Mouse (Mus musculus): ENCODE measurements at regions not wholly inside any gene's neighbourhood (a gene's known extent, or its start where the extent isn't known, plus 50 kb on each side); places are given as distances from the start of the nearest gene placed in this dataset.

DNA sequence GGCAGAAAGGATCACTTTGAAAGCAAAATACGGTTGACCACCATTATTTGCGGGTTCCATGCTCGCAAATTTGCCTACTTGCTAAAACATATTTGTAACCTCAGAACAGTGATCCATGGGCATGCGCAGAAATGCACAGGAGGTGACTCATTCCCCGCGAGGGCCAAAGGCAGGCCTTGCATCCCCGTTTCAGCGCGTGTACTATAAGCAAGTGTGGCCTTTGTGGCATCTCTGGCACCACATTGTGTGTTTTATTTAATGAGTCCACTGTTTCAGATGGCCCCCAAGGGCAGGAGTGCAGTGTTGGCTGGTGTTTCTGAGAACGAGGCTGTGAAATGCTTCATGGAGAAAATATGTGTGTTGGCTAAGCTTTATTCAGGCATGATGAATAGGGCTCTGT lies 205.3 kb upstream of the Mast4 start:
- Histone ChIP-seq H3K27me3 (replicated peaks) (no peaks in the 10 kb centered on the region), H3K4me1 (ENCODE audit: control insufficient read depth in 1 of 2, insufficient read depth in 2 of 2) (no peaks in the 10 kb centered on the region), H3K4me3 (replicated peaks in 1 of 3; ENCODE audit: low read depth in 2 of 3, low read length in 2 of 3, poor library complexity in 1 of 3) (no peak overlapping the region), H3K9ac (ENCODE audit: insufficient read depth, low read depth) (no peak overlapping the region), H3K4me2 (ENCODE audit: insufficient read depth, low read depth, poor library complexity, severe bottlenecking) (no peak overlapping the region), H3K9me3 (replicated peaks; ENCODE audit: low read length) (no peaks in the 10 kb centered on the region), H3K27ac (ENCODE audit: insufficient read depth, low read depth) (no peak overlapping the region), H3K79me2 (replicated peaks; ENCODE audit: control insufficient read depth, extremely low read depth, insufficient read depth, poor library complexity, severe bottlenecking) (no peaks in the 10 kb centered on the region), H3K36me3 (replicated peaks in 1 of 2; ENCODE audit: control insufficient read depth in 1 of 2, insufficient read depth in 1 of 2, low read length in 1 of 2) (no peaks in the 10 kb centered on the region)
- no peak for DNase-seq (ENCODE audit: extremely low read depth)
- in situ Hi-C loops (cut with MboI; ENCODE audit: low pct_ligation_motif_present, low pct_unique_long_range_greater_than_20kb, low sequenced_read_pairs) = no loop called here
- dilution Hi-C loops (cut with MboI; ENCODE audit: extremely low pct_ligation_motif_present, extremely low pct_unique_long_range_greater_than_20kb, low sequenced_read_pairs) = no loop called here
- TF ChIP-seq NRF1 (IDR thresholded peaks at IDR 0.05; ENCODE audit: low read depth, low read length) (peak; percentile 65), ZMIZ1 (IDR thresholded peaks at IDR 0.05; ENCODE audit: low read depth, low read length) (no peak)

DNA sequence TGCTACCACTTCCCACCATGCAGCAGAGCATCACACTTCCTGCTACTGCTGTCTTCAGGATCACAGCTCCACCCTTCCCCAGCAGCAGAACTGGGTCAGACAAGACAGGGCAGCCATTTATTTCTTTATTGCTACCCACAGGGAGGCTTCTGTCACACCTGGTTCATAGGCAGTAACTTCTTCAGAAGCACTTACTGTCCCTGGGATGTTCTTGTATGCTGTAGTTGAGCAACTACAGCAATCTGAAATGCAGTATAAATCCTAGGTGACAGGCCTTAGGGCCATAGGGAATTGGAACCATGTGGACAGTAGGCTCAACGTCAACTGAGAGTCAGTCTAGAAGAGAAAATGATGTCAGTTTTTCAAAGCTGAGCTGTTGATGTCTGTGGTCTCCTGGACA lies 179.5 kb upstream of the Mast4 start:
- no peak overlapping the region for H3K9ac ChIP-seq (ENCODE audit: insufficient read depth, low read depth)
- no peak overlapping the region for H3K4me3 ChIP-seq (replicated peaks in 1 of 3; ENCODE audit: low read depth in 2 of 3, low read length in 2 of 3, poor library complexity in 1 of 3)
- H3K27ac ChIP-seq (ENCODE audit: insufficient read depth, low read depth) = no peak overlapping the region
- no peaks in the 10 kb centered on the region for H3K4me1 ChIP-seq (ENCODE audit: control insufficient read depth in 1 of 2, insufficient read depth in 2 of 2)
- dilution Hi-C loops (cut with MboI; ENCODE audit: extremely low pct_ligation_motif_present, extremely low pct_unique_long_range_greater_than_20kb, low sequenced_read_pairs) (no loop called here), in situ Hi-C loops (cut with MboI; ENCODE audit: low pct_ligation_motif_present, low pct_unique_long_range_greater_than_20kb, low sequenced_read_pairs) (loop anchor here (10.0 kb wide), 1 partner anchor 121 kb away; no protein-coding TSS in a partner anchor)
- no peak for DNase-seq (ENCODE audit: extremely low read depth)
- H3K9me3 ChIP-seq (replicated peaks; ENCODE audit: low read length) = no peaks in the 10 kb centered on the region
- H3K4me2 ChIP-seq (ENCODE audit: insufficient read depth, low read depth, poor library complexity, severe bottlenecking) = no peak overlapping the region
- TF ChIP-seq MAFK (IDR thresholded peaks at IDR 0.05; ENCODE audit: insufficient replicate concordance, low read length) = no peak
- H3K36me3 ChIP-seq (replicated peaks in 1 of 2; ENCODE audit: control insufficient read depth in 1 of 2, insufficient read depth in 1 of 2, low read length in 1 of 2) = no peaks in the 10 kb centered on the region
- no peaks in the 10 kb centered on the region for H3K27me3 ChIP-seq (replicated peaks)
- no peaks in the 10 kb centered on the region for H3K79me2 ChIP-seq (replicated peaks; ENCODE audit: control insufficient read depth, extremely low read depth, insufficient read depth, poor library complexity, severe bottlenecking)

DNA sequence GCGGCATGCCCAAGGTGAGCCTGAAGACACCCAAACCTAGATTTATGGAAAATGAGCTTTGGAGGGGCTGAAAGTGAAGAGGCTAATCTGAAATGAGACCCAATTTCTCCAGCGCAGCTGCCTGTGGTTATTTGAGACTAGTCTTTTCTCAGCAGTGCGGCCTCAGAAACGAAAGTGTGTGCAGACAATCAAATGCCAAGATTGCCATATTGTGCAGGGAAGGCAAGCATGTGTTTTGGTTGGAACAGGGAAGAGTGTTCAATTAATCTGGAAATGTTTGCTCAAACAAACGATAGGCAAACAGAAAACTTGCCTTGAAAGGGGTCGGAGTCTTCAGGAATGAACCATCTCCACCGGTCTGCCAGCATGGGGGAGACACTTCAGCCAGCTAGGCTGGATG lies 178.2 kb upstream of the Mast4 start:
- TF ChIP-seq IRF4 (IDR thresholded peaks at IDR 0.05; ENCODE audit: low read depth, low read length) (no peak), ETS1 (conservative IDR thresholded peaks at IDR 0.05; ENCODE audit: low read depth, low read length) (no peak), UBTF (IDR thresholded peaks at IDR 0.05; ENCODE audit: low read depth, low read length) (no peak), SIN3A (IDR thresholded peaks at IDR 0.05; ENCODE audit: low read length) (no peak), NELFE (IDR thresholded peaks at IDR 0.05; ENCODE audit: low read depth, low read length) (no peak), ZKSCAN1 (IDR thresholded peaks at IDR 0.05; ENCODE audit: borderline replicate concordance, low read depth, low read length) (no peak), GABPA (IDR thresholded peaks at IDR 0.05; ENCODE audit: insufficient replicate concordance, low read depth, low read length) (no peak), TCF12 (IDR thresholded peaks at IDR 0.05; ENCODE audit: low read depth, low read length) (no peak), RCOR1 (conservative IDR thresholded peaks at IDR 0.05; ENCODE audit: low read depth, low read length) (no peak), CHD2 (IDR thresholded peaks at IDR 0.05; ENCODE audit: low read length) (no peak), CHD1 (IDR thresholded peaks at IDR 0.05; ENCODE audit: low read depth, low read length) (no peak), SMC3 (IDR thresholded peaks at IDR 0.05; ENCODE audit: low read depth, low read length) (no peak), MAZ (IDR thresholded peaks at IDR 0.05; ENCODE audit: low read depth, low read length) (no peak), BHLHE40 (IDR thresholded peaks at IDR 0.05; ENCODE audit: low read depth, low read length) (no peak), MXI1 (IDR thresholded peaks at IDR 0.05; ENCODE audit: low read depth, low read length) (no peak), RAD21 (IDR thresholded peaks at IDR 0.05; ENCODE audit: low read depth, low read length) (no peak), E2F4 (IDR thresholded peaks at IDR 0.05; ENCODE audit: insufficient replicate concordance, low read depth, low read length) (no peak), EP300 (IDR thresholded peaks at IDR 0.05; ENCODE audit: low read length) (no peak), ZNF384 (IDR thresholded peaks at IDR 0.05; ENCODE audit: low read depth, low read length) (no peak)
- H3K36me3 ChIP-seq (replicated peaks in 1 of 2; ENCODE audit: control insufficient read depth in 1 of 2, insufficient read depth in 1 of 2, low read length in 1 of 2) = no peaks in the 10 kb centered on the region
- dilution Hi-C loops (cut with MboI; ENCODE audit: extremely low pct_ligation_motif_present, extremely low pct_unique_long_range_greater_than_20kb, low sequenced_read_pairs) (no loop called here), in situ Hi-C loops (cut with MboI; ENCODE audit: low pct_ligation_motif_present, low pct_unique_long_range_greater_than_20kb, low sequenced_read_pairs) (loop anchor here (10.0 kb wide), 1 partner anchor 122 kb away; no protein-coding TSS in a partner anchor)
- no peak overlapping the region for H3K9ac ChIP-seq (ENCODE audit: insufficient read depth, low read depth)
- no peak overlapping the region for H3K4me2 ChIP-seq (ENCODE audit: insufficient read depth, low read depth, poor library complexity, severe bottlenecking)
- H3K4me3 ChIP-seq (replicated peaks in 1 of 3; ENCODE audit: low read depth in 2 of 3, low read length in 2 of 3, poor library complexity in 1 of 3) = no peak overlapping the region
- DNase-seq (ENCODE audit: extremely low read depth) = no peak
- no peaks in the 10 kb centered on the region for H3K4me1 ChIP-seq (ENCODE audit: control insufficient read depth in 1 of 2, insufficient read depth in 2 of 2)
- no peaks in the 10 kb centered on the region for H3K9me3 ChIP-seq (replicated peaks; ENCODE audit: low read length)
- no peaks in the 10 kb centered on the region for H3K79me2 ChIP-seq (replicated peaks; ENCODE audit: control insufficient read depth, extremely low read depth, insufficient read depth, poor library complexity, severe bottlenecking)
- no peak overlapping the region for H3K27ac ChIP-seq (ENCODE audit: insufficient read depth, low read depth)
- H3K27me3 ChIP-seq (replicated peaks) = no peaks in the 10 kb centered on the region
